Mouse (Mus musculus) intestine, postnatal 0 days (tissue): ENCODE measurements around the gene Gm48551. TPM values are rescaled to one million over a fixed set of nuclear protein-coding genes. Genes with fewer than 3 reads are reported as not detected.

Experiments used
- ATAC-seq: fragments of 200-750 bp; cut with Nextera tagmentation; 2 replicates; pipeline ENCODE4 v1.8.0; 2017; ENCODE audit warnings: mild to moderate bottlenecking, moderate TSS enrichment, moderate library complexity
- H3K27ac ChIP-seq: fragments of 300-500 bp; sonication (generic); 2 replicates; pipeline ENCODE4 v1.5.1; 2014; ENCODE audit warnings: mild to moderate bottlenecking, low read depth, low read length, moderate library complexity
- H3K27me3 ChIP-seq: fragments of 300-500 bp; sonication (generic); replicated peaks from 2 replicates; pipeline ENCODE4 v1.6.1; 2014; ENCODE audit warnings: low read length, mixed read lengths; ENCODE audit not compliant: control insufficient read depth, insufficient read depth
- H3K36me3 ChIP-seq: fragments of 300-500 bp; sonication (generic); 2 replicates; pipeline ENCODE4 v1.6.1; 2014; ENCODE audit warnings: mild to moderate bottlenecking, moderate library complexity; ENCODE audit not compliant: control insufficient read depth, insufficient read depth
- H3K4me1 ChIP-seq: fragments of 300-500 bp; sonication (generic); replicated peaks from 2 replicates; pipeline ENCODE4 v1.6.1; 2014; ENCODE audit warnings: antibody characterized with exemption, low read length, mixed read lengths; ENCODE audit not compliant: control insufficient read depth, insufficient read depth
- H3K4me2 ChIP-seq: fragments of 300-500 bp; sonication (generic); replicated peaks from 2 replicates; pipeline ENCODE4 v1.6.1; 2014; ENCODE audit warnings: low read depth, mild to moderate bottlenecking, moderate library complexity
- H3K4me3 ChIP-seq: fragments of 300-500 bp; sonication (generic); 2 replicates; pipeline ENCODE4 v1.5.1; 2014; ENCODE audit warnings: low read depth, low read length
- H3K9ac ChIP-seq: fragments of 300-500 bp; sonication (generic); 2 replicates; pipeline ENCODE4 v1.6.1; 2014; ENCODE audit warnings: mild to moderate bottlenecking, low read depth, low read length
- H3K9me3 ChIP-seq: fragments of 300-500 bp; sonication (generic); 2 replicates; pipeline ENCODE4 v1.6.1; 2016; ENCODE audit warnings: mixed run types; ENCODE audit not compliant: control insufficient read depth
- CTCF ChIP-seq: sonication (generic); IDR thresholded peaks from 2 replicates; pipeline ENCODE4 v1.5.1; 2016; ENCODE audit warnings: low read depth, mild to moderate bottlenecking, control low read depth, antibody characterized with exemption, moderate library complexity
- WGBS: fragments of 180-500 bp; shearing (Covaris S2); extraction: QIAGEN DNeasy Blood & Tissue Kit; methylation state at CpG from one replicate; pipeline ENCODE4 v1.1.7; 2014; 5-methylcytosine and 5-hydroxymethylcytosine counted together
- polyA plus RNA-seq: library from polyadenylated mRNA; unstranded; fragments of >200 nt; fragmentation: Nextera tagmentation; extraction: Ambion mirVana; gene quantifications from 2 replicates; pipeline ENCODE4 v1.2.1, GENCODE M21; 2015

The Gm48551 gene
- polyA plus RNA-seq, 1 experiment from 2014 or later: 0.76 TPM

DNA sequence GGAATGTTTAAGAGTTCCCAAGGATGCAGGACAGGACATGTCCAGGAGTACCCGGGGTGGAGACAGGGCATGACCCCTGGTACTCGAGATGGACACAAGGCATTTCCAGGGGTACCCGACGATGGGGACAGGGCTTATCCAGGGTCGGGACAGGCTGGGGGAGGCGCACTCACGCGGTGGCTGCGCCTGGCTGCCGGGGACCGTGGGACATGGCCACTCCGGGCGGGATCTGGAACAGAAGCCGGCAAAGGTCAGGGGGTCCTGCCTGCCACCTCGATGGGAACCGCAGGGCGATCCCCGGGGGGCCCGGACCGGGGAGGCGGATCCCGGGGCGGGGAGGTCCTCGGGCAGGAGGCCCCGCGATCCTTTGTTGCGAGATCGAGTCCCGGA, 34.3 kb upstream of the Gm48551 start:
- Histone ChIP-seq H3K9me3 (no peaks in the 10 kb centered on the region), H3K4me3 (peak overlapping the region; percentile 76), H3K9ac (peak overlapping the region; percentile 73), H3K4me1 (no peaks in the 10 kb centered on the region), H3K36me3 (peaks cover 13% of the 10 kb centered on the region; the same call in 1 of the 2 replicates), H3K4me2 (peak overlapping the region; percentile 90), H3K27ac (peak overlapping the region; percentile 75), H3K27me3 (no peaks in the 10 kb centered on the region)
- no peak for ATAC-seq
- under 1% methylated on average over 28 of the region's 29 CpGs for WGBS
- no peak for TF ChIP-seq CTCF

DNA sequence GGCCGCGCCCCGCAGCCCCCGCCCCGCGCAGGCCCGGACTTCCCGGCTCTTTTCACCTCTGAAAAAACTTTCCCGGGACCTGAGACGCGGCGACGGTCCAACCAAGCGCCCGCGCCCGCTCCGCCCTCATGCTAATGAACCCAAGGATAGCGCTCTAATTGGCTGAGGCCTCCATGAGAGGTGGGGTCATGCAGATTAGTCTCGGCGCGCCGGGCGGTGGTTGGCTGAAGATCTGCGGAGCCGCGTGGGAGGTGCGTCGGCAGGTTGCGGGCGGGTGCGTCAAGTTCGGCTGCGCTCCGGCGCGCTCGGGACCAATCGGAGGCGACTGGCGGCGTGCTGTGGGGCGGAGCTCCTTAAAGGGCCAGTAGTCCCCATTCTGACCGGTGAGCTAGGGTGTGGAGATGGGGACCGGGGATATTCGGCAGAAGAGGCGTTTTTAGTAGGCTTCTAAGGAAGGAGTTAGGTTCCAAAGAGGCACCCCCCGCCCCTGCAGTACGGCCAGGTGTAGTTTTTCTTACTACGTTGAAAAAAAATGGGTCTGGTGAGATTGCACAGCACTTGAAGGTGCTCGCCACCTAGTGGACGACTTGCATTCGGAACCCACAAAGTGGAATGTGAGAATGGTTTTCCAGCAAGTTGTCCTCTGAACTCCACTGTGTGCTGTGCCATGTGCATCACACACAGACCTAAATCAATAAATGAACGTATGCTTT, 33.8 kb upstream of the Gm48551 start, which contains the start of gene Hmg20b:
Hmg20b (minus strand) TSS at position 130 of the 713 bp plus-strand sequence.
- Histone ChIP-seq H3K27me3 (no peaks in the 10 kb centered on the region), H3K9ac (peak within 1 kb of the TSS; percentile 73), H3K36me3 (peaks cover 13% of the 10 kb centered on the region; the same call in 1 of the 2 replicates), H3K4me3 (peak within 1 kb of the TSS; percentile 76), H3K27ac (peak within 1 kb of the TSS; percentile 75), H3K9me3 (no peaks in the 10 kb centered on the region), H3K4me1 (no peaks in the 10 kb centered on the region), H3K4me2 (peak within 1 kb of the TSS; percentile 90)
- WGBS: under 1% methylated on average over 54 of the region's 54 CpGs
- peak; percentile 93 for TF ChIP-seq CTCF
- ATAC-seq: peak; percentile 92

DNA sequence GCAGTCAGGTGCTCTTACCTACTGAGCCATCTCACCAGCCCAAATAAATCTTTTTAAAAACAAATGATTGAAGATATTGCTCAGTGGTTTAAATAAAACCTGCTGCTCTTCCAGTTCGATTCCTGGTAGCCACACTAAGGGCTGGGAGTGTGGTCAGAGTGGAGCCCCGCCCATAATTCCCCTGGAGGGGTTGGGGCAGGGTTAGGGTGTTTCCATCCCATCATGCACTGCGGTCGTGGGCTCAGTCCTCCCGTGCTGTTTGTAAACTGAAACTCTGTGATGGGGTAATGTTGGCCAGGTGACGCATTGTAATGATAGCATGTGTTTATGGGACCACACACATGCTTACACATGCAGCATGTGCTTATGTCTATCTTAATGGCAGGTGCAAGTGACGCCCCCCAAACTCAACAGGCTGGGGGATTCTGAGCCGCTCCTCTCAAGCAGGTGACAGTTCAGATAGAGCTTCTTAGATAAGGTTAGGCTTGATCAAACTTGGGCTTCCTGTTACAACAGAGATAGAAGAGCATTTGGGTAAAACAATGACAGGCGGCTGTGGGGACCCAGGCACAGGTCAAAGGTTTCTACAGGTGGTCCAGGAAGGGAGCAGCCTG, 32.5 kb upstream of the Gm48551 start:
- Histone ChIP-seq H3K4me2 (0 out of 2 replicates have a peak overlapping the region, but pooled peaks have one; percentile 21), H3K36me3 (peaks cover 13% of the 10 kb centered on the region; the same call in 1 of the 2 replicates), H3K4me3 (no peak overlapping the region), H3K27ac (no peak overlapping the region), H3K27me3 (no peaks in the 10 kb centered on the region), H3K4me1 (no peaks in the 10 kb centered on the region), H3K9me3 (no peaks in the 10 kb centered on the region), H3K9ac (no peak overlapping the region)
- TF ChIP-seq CTCF: no peak
- 12% methylated on average over 9 of the region's 9 CpGs for WGBS
- ATAC-seq: no peak

DNA sequence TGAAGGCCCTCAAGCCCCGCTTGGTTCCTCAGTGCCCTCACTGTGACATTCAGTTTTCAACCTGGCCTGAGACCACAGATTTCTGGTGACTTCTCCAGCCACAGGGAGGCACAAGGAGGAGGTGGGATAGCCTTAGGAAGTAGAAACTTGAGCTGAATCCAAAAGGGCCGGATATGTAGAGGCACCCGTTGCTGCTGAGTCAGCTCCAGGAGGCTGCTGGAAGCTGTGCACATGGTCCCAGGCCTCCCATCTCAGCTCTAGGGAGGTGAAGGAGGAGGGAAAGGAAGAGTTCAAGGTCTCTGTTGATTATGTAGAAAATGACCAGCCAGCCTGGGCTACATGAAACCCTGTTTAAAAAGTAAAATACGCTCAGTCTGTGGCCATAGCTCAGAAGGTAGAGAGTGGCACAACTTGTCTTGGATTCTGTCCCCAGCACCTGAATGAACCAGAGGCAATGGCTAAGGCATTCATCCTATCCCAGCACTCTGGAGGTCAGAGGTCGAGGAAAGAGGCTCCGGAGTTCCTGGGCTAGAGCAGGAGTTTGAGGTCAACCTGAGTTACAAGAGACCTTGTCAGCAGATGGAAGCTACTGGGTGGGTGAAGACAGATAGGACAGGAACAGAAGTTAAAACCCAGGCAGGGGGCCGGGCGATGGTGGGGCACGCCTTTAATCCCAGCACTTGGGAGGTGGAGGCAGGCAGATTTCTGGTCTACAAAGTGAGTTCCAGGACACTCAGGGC, 29.4 kb upstream of the Gm48551 start:
- Histone ChIP-seq H3K4me2 (no peak overlapping the region), H3K4me3 (no peak overlapping the region), H3K9me3 (no peaks in the 10 kb centered on the region), H3K27ac (no peak overlapping the region; the same call in 1 of the 2 replicates), H3K4me1 (peaks cover 6% of the 10 kb centered on the region; the same call in 1 of the 2 replicates), H3K36me3 (no peaks in the 10 kb centered on the region), H3K27me3 (no peaks in the 10 kb centered on the region), H3K9ac (no peak overlapping the region)
- ATAC-seq: no peak
- 69% methylated on average over 9 of the region's 9 CpGs for WGBS
- no peak for TF ChIP-seq CTCF

DNA sequence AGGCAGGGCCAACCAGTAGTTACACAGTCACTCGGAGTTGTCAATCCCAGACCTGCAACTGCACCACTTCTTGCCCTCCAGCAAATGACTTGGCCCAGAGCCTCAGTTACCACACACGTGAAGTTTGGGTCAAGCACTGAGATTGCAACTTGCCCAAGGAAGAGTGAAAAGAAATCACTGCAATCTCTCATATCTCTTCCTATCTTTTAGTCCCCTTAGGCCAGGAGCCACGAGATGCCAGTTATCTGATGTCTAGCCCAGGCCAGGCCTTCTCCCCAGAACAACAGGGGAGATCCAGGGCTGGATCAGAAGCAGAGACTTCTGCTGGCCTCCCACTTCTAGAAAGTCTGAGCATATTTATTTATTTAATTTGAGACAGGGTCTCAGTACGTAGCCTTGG, 28.7 kb upstream of the Gm48551 start:
- no peak for ATAC-seq
- Histone ChIP-seq H3K27me3 (no peaks in the 10 kb centered on the region), H3K9me3 (no peaks in the 10 kb centered on the region), H3K36me3 (no peaks in the 10 kb centered on the region), H3K27ac (no peak overlapping the region), H3K9ac (no peak overlapping the region), H3K4me1 (peaks cover 6% of the 10 kb centered on the region; the same call in 1 of the 2 replicates), H3K4me3 (no peak overlapping the region), H3K4me2 (no peak overlapping the region)
- no peak for TF ChIP-seq CTCF
- 91% methylated on average over 4 of the region's 4 CpGs for WGBS
